17 mouse cellular contexts compared by ENCODE assay signal in genomic region chr10:86455296-86456055, GRCm38 (mm10). TPM values are rescaled to one million over a fixed set of nuclear protein-coding genes. Genes with fewer than 3 reads are reported as not detected.
DNase-seq lines count a peak whose midpoint lies in the region; ATAC-seq lines count a peak whose summit lies in the region.
"Had no signal": no experiment of that assay in that cellular context is flagged by ENCODE, and none has a peak within 500 bp of the region (broad histone marks: within the 10 kb centered on the region; RNA-seq: fewer than 3 reads in every experiment).

No protein-coding gene starts in this region.

- H3K4me2 ChIP-seq in hindbrain, embryonic 13.5 days: no peak overlapping the region
- H3K4me2 ChIP-seq in hindbrain, embryonic 12.5 days (replicated peaks): no peak overlapping the region
- H3K4me2 ChIP-seq: midbrain, embryonic 11.5 days had no signal

- WGBS in hindbrain, embryonic 13.5 days: 63% methylated on average over 5 of the region's 5 CpGs
- whole genome bisulfite sequencing in hindbrain, embryonic 12.5 days: 68% methylated on average over 5 of the region's 5 CpGs

- H3K9me3 ChIP-seq in hindbrain, embryonic 13.5 days: no peaks in the 10 kb centered on the region
- H3K9me3 ChIP-seq in hindbrain, embryonic 12.5 days (replicated peaks): no peaks in the 10 kb centered on the region
- H3K9me3 ChIP-seq: limb, embryonic 10.5 days had no signal

- H3K9ac ChIP-seq in hindbrain, embryonic 13.5 days: no peak overlapping the region
- H3K9ac ChIP-seq in hindbrain, embryonic 12.5 days: no peak overlapping the region
- H3K9ac ChIP-seq: liver, embryonic 14.5 days had no signal

- 0 out of 2 replicates have a peak overlapping the region, but pooled peaks have one; percentile 20 for H3K27ac ChIP-seq in hindbrain, embryonic 13.5 days
- H3K27ac ChIP-seq in hindbrain, embryonic 12.5 days: no peak overlapping the region
- H3K27ac ChIP-seq: limb, embryonic 10.5 days; liver, embryonic 14.5 days had no signal

- DNase-seq in adrenal gland, adult (ENCODE audit: inconsistent age in 2 of 2, low spot score in 1 of 2): peak; percentile 13 to 61
- no peak for DNase-seq in adrenal gland, postnatal 4 days (ENCODE audit: low spot score in 2 of 2)
- DNase-seq in gastrocnemius, adult 8-10 months (ENCODE audit: low spot score in 2 of 2): peak; percentile 34 to 54
- peak; percentile 27 for DNase-seq in kidney, postnatal 10 days
- DNase-seq in natural killer cell, adult 2 months (ENCODE audit: low spot score in 2 of 2): no peak
- no peak for DNase-seq in layer of hippocampus, postnatal 36 days
- DNase-seq: cerebellum, postnatal 25 days; lung, postnatal 14 days; right cerebral cortex, postnatal 4 days had no signal

- H3K4me3 ChIP-seq in hindbrain, embryonic 13.5 days: no peak overlapping the region
- H3K4me3 ChIP-seq in hindbrain, embryonic 12.5 days: no peak overlapping the region
- H3K4me3 ChIP-seq: limb, embryonic 10.5 days; myocyte had no signal

- ATAC-seq in hindbrain, embryonic 13.5 days (ENCODE audit: low FRiP score): no peak
- ATAC-seq in hindbrain, embryonic 12.5 days (ENCODE audit: low FRiP score): no peak
- ATAC-seq: intestine, embryonic 16.5 days had no signal

- peaks cover 10% of the 10 kb centered on the region for H3K36me3 ChIP-seq in hindbrain, embryonic 13.5 days
- no peaks in the 10 kb centered on the region for H3K36me3 ChIP-seq in hindbrain, embryonic 12.5 days
- H3K36me3 ChIP-seq: limb, embryonic 10.5 days had no signal

- H3K4me1 ChIP-seq in hindbrain, embryonic 13.5 days (replicated peaks): peaks cover 22% of the 10 kb centered on the region
- H3K4me1 ChIP-seq in hindbrain, embryonic 12.5 days: peaks cover 14% of the 10 kb centered on the region

- H3K27me3 ChIP-seq in hindbrain, embryonic 13.5 days: 0 out of 2 replicates have a peak, but pooled peaks cover 11% of the 10 kb centered on the region
- no peaks in the 10 kb centered on the region for H3K27me3 ChIP-seq in hindbrain, embryonic 12.5 days
- H3K27me3 ChIP-seq: CH12.LX had no signal

RNA-seq across cellular contexts. Expression of gene Syn3, which starts 43.2 kb away (rescaled TPM):
- total RNA-seq in adrenal gland, postnatal 4 days (2021): 1 to 10 TPM; 5.0 to 6.8 TPM
- 16.7 and 18.3 TPM in 2 replicates for polyA plus RNA-seq in hindbrain, embryonic 13.5 days (2015; fragmentation: Nextera tagmentation; extraction: Ambion mirVana)
- 7.9 and 9.2 TPM in 2 replicates for polyA plus RNA-seq in hindbrain, embryonic 12.5 days (2016; fragmentation: Nextera tagmentation; extraction: Ambion mirVana)
- under 1 TPM; 0.10 to 0.90 (median 0.57) TPM for total RNA-seq in gastrocnemius, adult 8-10 months (2022)
- total RNA-seq in layer of hippocampus, postnatal 36 days (2021): 10 to 100 TPM; 18.8 to 21.4 TPM

Comparison
In these comparisons a context has a peak if more than half of its experiments do, and no peak if none do; other contexts are left out.
1. DNase-seq: peak in adrenal gland, adult (2 of 2), gastrocnemius, adult 8-10 months (2 of 2) and kidney, postnatal 10 days (single experiment); none in adrenal gland, postnatal 4 days (0 of 2), natural killer cell, adult 2 months (0 of 2) and layer of hippocampus, postnatal 36 days (0 of 2).